Mouse (Mus musculus): ENCODE measurements around the gene Slc25a48.

The Slc25a48 gene

GRCm38 (mm10) chr13:56438211-56439075 is at the start of gene Slc25a48:
Gene Slc25a48 (plus strand): TSS chr13:56438355.
- peak; percentile 42 for DNase-seq (ENCODE audit: low read depth, low spot score)

GRCm38 (mm10) chr13:56397572-56397971 is 40.6 kb upstream of the Slc25a48 start:
- DNase-seq (ENCODE audit: low read depth, low spot score): no peak

- DNase-seq (ENCODE audit: low read depth, low spot score): no peak
These were observed 37.0 kb upstream of the Slc25a48 start for GRCm38 (mm10) chr13:56401186-56401585.

GRCm38 (mm10) chr13:56403381-56404086 is 34.6 kb upstream of the Slc25a48 start:
- DNase-seq (ENCODE audit: low read depth, low spot score): no peak

GRCm38 (mm10) chr13:56404511-56405140 is 33.5 kb upstream of the Slc25a48 start:
- no peak for DNase-seq (ENCODE audit: low read depth, low spot score)

GRCm38 (mm10) chr13:56412286-56412873 is 25.8 kb upstream of the Slc25a48 start:
- no peak for DNase-seq (ENCODE audit: low read depth, low spot score)

GRCm38 (mm10) chr13:56418685-56419483 is 19.3 kb upstream of the Slc25a48 start:
- no peak for DNase-seq (ENCODE audit: low read depth, low spot score)

GRCm38 (mm10) chr13:56419538-56419937 is 18.6 kb upstream of the Slc25a48 start:
- no peak for DNase-seq (ENCODE audit: low read depth, low spot score)

GRCm38 (mm10) chr13:56422072-56422723 is 16.0 kb upstream of the Slc25a48 start:
- peak; percentile 66 for DNase-seq (ENCODE audit: low read depth, low spot score)

GRCm38 (mm10) chr13:56425931-56426330 is 12.2 kb upstream of the Slc25a48 start:
- DNase-seq (ENCODE audit: low read depth, low spot score): no peak

GRCm38 (mm10) chr13:56426365-56426764 is 11.8 kb upstream of the Slc25a48 start, which contains the start of gene Gm3045:
Gene Gm3045 (plus strand): TSS chr13:56426594.
- DNase-seq (ENCODE audit: low read depth, low spot score): no peak

GRCm38 (mm10) chr13:56428724-56429500 is 9.2 kb upstream of the Slc25a48 start:
- peak; percentile 71 for DNase-seq (ENCODE audit: low read depth, low spot score)

- DNase-seq (ENCODE audit: low read depth, low spot score): no peak
These were observed 5.7 kb upstream of the Slc25a48 start for GRCm38 (mm10) chr13:56432496-56432895.

GRCm38 (mm10) chr13:56433466-56433865 is 4.7 kb upstream of the Slc25a48 start:
- DNase-seq (ENCODE audit: low read depth, low spot score): peak; percentile 83

GRCm38 (mm10) chr13:56434311-56434751 is 3.8 kb upstream of the Slc25a48 start:
- no peak for DNase-seq (ENCODE audit: low read depth, low spot score)

- DNase-seq (ENCODE audit: low read depth, low spot score): no peak
These were observed 2.4 kb upstream of the Slc25a48 start for GRCm38 (mm10) chr13:56435615-56436287.

GRCm38 (mm10) chr13:56443411-56443810 is 5.3 kb downstream of the Slc25a48 start:
- no peak for DNase-seq (ENCODE audit: low read depth, low spot score)

- DNase-seq (ENCODE audit: low read depth, low spot score): no peak
These were observed 6.0 kb downstream of the Slc25a48 start for GRCm38 (mm10) chr13:56444112-56444511.

GRCm38 (mm10) chr13:56444996-56445395 is 6.8 kb downstream of the Slc25a48 start:
- DNase-seq (ENCODE audit: low read depth, low spot score): no peak

Measured in ES-CJ7 (cell line).